Mouse (Mus musculus) bone marrow, adult 2 months (tissue): ENCODE data around the gene Efna3. TPM values are rescaled to one million over a fixed set of nuclear protein-coding genes. Genes with fewer than 3 reads are reported as not detected.

Experiments
- H3K27ac ChIP-seq: fragments of 200-500 bp; 2 replicates; pipeline ENCODE4 v1.5.1; 2012; ENCODE audit warnings: low read depth, mild to moderate bottlenecking, control low read depth, inconsistent platforms, low read length; ENCODE audit not compliant: control insufficient read depth, poor library complexity, insufficient read depth
- H3K4me1 ChIP-seq: fragments of 200-500 bp; 2 replicates; pipeline ENCODE4 v1.6.1; 2011; ENCODE audit warnings: low read length; ENCODE audit not compliant: control insufficient read depth, insufficient read depth
- H3K4me3 ChIP-seq: fragments of 200-500 bp; replicated peaks from 2 replicates; pipeline ENCODE3; 2011; ENCODE audit warnings: mild to moderate bottlenecking, low read depth, low read length, control low read depth; ENCODE audit not compliant: control insufficient read depth
- CTCF ChIP-seq: fragments of 200-500 bp; IDR thresholded peaks from 2 replicates; pipeline ENCODE4 v1.5.1; 2011; ENCODE audit warnings: low read length, control low read depth; ENCODE audit not compliant: control insufficient read depth, insufficient read depth
- POLR2A ChIP-seq: fragments of 200-500 bp; IDR thresholded peaks from 2 replicates; pipeline ENCODE4 v1.6.1; 2011; ENCODE audit warnings: low read depth, mild to moderate bottlenecking, control low read depth, low read length, borderline replicate concordance; ENCODE audit not compliant: control insufficient read depth
- WGBS: fragments of 180-500 bp; shearing (Covaris S2); methylation state at CpG from one replicate; pipeline ENCODE4 v1.1.7; 2018; 5-methylcytosine and 5-hydroxymethylcytosine counted together
- polyA plus RNA-seq: library from polyadenylated mRNA; stranded (reverse); fragments of >200 nt; gene quantifications from 2 replicates; pipeline ENCODE4 v1.2.4, GENCODE M21; 2011; ENCODE audit warnings: low replicate concordance; ENCODE audit not compliant: missing spikeins, insufficient read depth, insufficient read length

Gene Efna3
- 2.7 TPM in 1 of 2 replicates, not detected in the other for polyA plus RNA-seq

GRCm38 (mm10) chr3:89322514-89323165, at the start of gene Efna3:
TSS of gene Efna3 (minus strand) at chr3:89322965.
- TF ChIP-seq CTCF (no peak), POLR2A (no peak)
- Histone ChIP-seq H3K27ac (no peak within 1 kb of the TSS), H3K4me1 (peaks cover 3% of the 10 kb centered on the region), H3K4me3 (no peak within 1 kb of the TSS)
- WGBS, result 3% methylated on average over 53 of the region's 53 CpGs

GRCm38 (mm10) chr3:89367338-89367737, 44.6 kb upstream of the Efna3 start:
- Histone ChIP-seq H3K4me1 (no peaks in the 10 kb centered on the region), H3K27ac (no peak overlapping the region), H3K4me3 (no peak overlapping the region)
- no peak for TF ChIP-seq POLR2A
- no peak for TF ChIP-seq CTCF
- WGBS, result 89% methylated on average over 11 of the region's 11 CpGs

GRCm38 (mm10) chr3:89365486-89366414, 43.0 kb upstream of the Efna3 start:
- 77% methylated on average over 20 of the region's 20 CpGs for WGBS
- no peak overlapping the region for H3K27ac ChIP-seq
- TF ChIP-seq POLR2A (no peak), CTCF (no peak)

GRCm38 (mm10) chr3:89365153-89365485, 42.4 kb upstream of the Efna3 start, which contains the start of gene Dcst1:
TSS of gene Dcst1 (minus strand) at chr3:89365253.
- TF ChIP-seq POLR2A, result no peak
- no peak for TF ChIP-seq CTCF
- H3K4me3 ChIP-seq, result no peak within 1 kb of the TSS
- WGBS, result 86% methylated on average over 11 of the region's 11 CpGs
- no peak within 1 kb of the TSS for H3K27ac ChIP-seq
- no peaks in the 10 kb centered on the region for H3K4me1 ChIP-seq

More at GRCm38 (mm10) chr3:89365486-89366414, 43.0 kb upstream of the Efna3 start:
- Histone ChIP-seq H3K4me1 (no peaks in the 10 kb centered on the region), H3K4me3 (no peak overlapping the region)

- WGBS, result 86% methylated on average over 8 of the region's 8 CpGs
- Histone ChIP-seq H3K27ac (no peak overlapping the region), H3K4me1 (no peaks in the 10 kb centered on the region), H3K4me3 (no peak overlapping the region)
- TF ChIP-seq POLR2A (no peak), CTCF (no peak)
Observed at GRCm38 (mm10) chr3:89364631-89365030, 41.9 kb upstream of the Efna3 start.

GRCm38 (mm10) chr3:89361675-89362074, 38.9 kb upstream of the Efna3 start, which contains the start of gene Dcst2:
TSS of gene Dcst2 (plus strand) at chr3:89361975.
- 85% methylated on average over 7 of the region's 7 CpGs for WGBS
- Histone ChIP-seq H3K4me3 (no peak within 1 kb of the TSS), H3K27ac (no peak within 1 kb of the TSS), H3K4me1 (no peaks in the 10 kb centered on the region; the same call in 1 of the 2 replicates)
- TF ChIP-seq CTCF (no peak), POLR2A (no peak)

- Histone ChIP-seq H3K27ac (no peak overlapping the region), H3K4me3 (no peak overlapping the region), H3K4me1 (no peaks in the 10 kb centered on the region; the same call in 1 of the 2 replicates)
- TF ChIP-seq POLR2A (no peak), CTCF (no peak)
- 7% methylated on average over 3 of the region's 3 CpGs for WGBS
Observed at GRCm38 (mm10) chr3:89360237-89360636, 37.5 kb upstream of the Efna3 start.

GRCm38 (mm10) chr3:89359630-89360029, 36.9 kb upstream of the Efna3 start:
- WGBS, result 72% methylated on average over 6 of the region's 6 CpGs
- TF ChIP-seq CTCF (no peak), POLR2A (no peak)
- H3K4me3 ChIP-seq, result no peak overlapping the region
- H3K4me1 ChIP-seq, result no peaks in the 10 kb centered on the region; the same call in 1 of the 2 replicates
- no peak overlapping the region for H3K27ac ChIP-seq
